Mouse (Mus musculus): Measurements from ENCODE around the gene Vmn2r56.
A peak's percentile ranks its signal among the peaks of the same experiment; 100 is the strongest.
"Not testable (repeated sequence)": the region's sequence is repeated elsewhere in the genome, so short reads cannot be mapped to it uniquely, and the experiment has no call there.

Gene Vmn2r56

GRCm38 (mm10) chr7:12734904-12735303, at the start of gene Vmn2r56:
Gene Vmn2r56 (minus strand): TSS chr7:12735004.
- no peak for DNase-seq (ENCODE audit: low spot score)

- peak; percentile 73 for DNase-seq (ENCODE audit: low spot score)
Observed at GRCm38 (mm10) chr7:12780151-12780830, 45.5 kb upstream of the Vmn2r56 start.

- no peak for DNase-seq (ENCODE audit: low spot score)
Observed at GRCm38 (mm10) chr7:12779782-12780150, 45.0 kb upstream of the Vmn2r56 start.

- DNase-seq (ENCODE audit: low spot score), result no peak
Observed at GRCm38 (mm10) chr7:12779141-12779540, 44.3 kb upstream of the Vmn2r56 start.

GRCm38 (mm10) chr7:12774606-12775005, 39.8 kb upstream of the Vmn2r56 start:
- peak; percentile 10 for DNase-seq (ENCODE audit: low spot score)

- DNase-seq (ENCODE audit: low spot score), result no peak
Observed at GRCm38 (mm10) chr7:12774111-12774510, 39.3 kb upstream of the Vmn2r56 start.

- DNase-seq (ENCODE audit: low spot score), result no peak
Observed at GRCm38 (mm10) chr7:12749431-12750198, 14.8 kb upstream of the Vmn2r56 start.

GRCm38 (mm10) chr7:12684903-12685302, 49.9 kb downstream of the Vmn2r56 start, which contains the start of gene Vmn2r55:
Gene Vmn2r55 (minus strand): TSS chr7:12685003.
- not testable (repeated sequence) for DNase-seq (ENCODE audit: low spot score)

- not testable (repeated sequence) for DNase-seq (ENCODE audit: low spot score)
Observed at GRCm38 (mm10) chr7:12640219-12640618, 94.6 kb downstream of the Vmn2r56 start, which contains the start of gene Vmn2r54. Gene Vmn2r54 (minus strand): TSS chr7:12640319.

Data from lung, postnatal 25 days (tissue).